Mouse (Mus musculus): ENCODE results near the gene Krt80. TPM values are rescaled to one million over a fixed set of nuclear protein-coding genes. Genes with fewer than 3 reads are reported as not detected.

Gene Krt80
- 0.80 and 1.7 TPM in 2 replicates for polyA plus RNA-seq (2016; fragmentation: Nextera tagmentation; extraction: Ambion mirVana)

- Histone ChIP-seq H3K4me1 (peaks cover 72% of the 10 kb centered on the region), H3K27me3 (ENCODE audit: insufficient read depth, poor library complexity, severe bottlenecking) (peaks cover 50% of the 10 kb centered on the region), H3K9me3 (no peaks in the 10 kb centered on the region), H3K27ac (peak within 1 kb of the TSS; percentile 84), H3K36me3 (no peaks in the 10 kb centered on the region), H3K4me3 (no peak within 1 kb of the TSS)
- DNase-seq (ENCODE audit: low spot score) = peak; percentile 90
- 41% methylated on average over 22 of the region's 22 CpGs for WGBS
Observed at GRCm38 (mm10) chr15:101370101-101370911, at the start of gene Krt80. Gene Krt80, minus strand, starts transcription at chr15:101370162.

GRCm38 (mm10) chr15:101418950-101419349 lies 49.0 kb upstream of the Krt80 start:
- no peak for DNase-seq (ENCODE audit: low spot score)
- 80% methylated on average over 4 of the region's 4 CpGs for WGBS
- Histone ChIP-seq H3K27ac (no peak overlapping the region), H3K4me1 (peaks cover 9% of the 10 kb centered on the region), H3K36me3 (no peaks in the 10 kb centered on the region), H3K4me3 (no peak overlapping the region), H3K9me3 (no peaks in the 10 kb centered on the region), H3K27me3 (ENCODE audit: insufficient read depth, poor library complexity, severe bottlenecking) (peaks cover 33% of the 10 kb centered on the region)

GRCm38 (mm10) chr15:101414807-101415565 lies 45.0 kb upstream of the Krt80 start:
- Histone ChIP-seq H3K27ac (no peak overlapping the region), H3K27me3 (ENCODE audit: insufficient read depth, poor library complexity, severe bottlenecking) (peaks cover 58% of the 10 kb centered on the region)
- WGBS = 37% methylated on average over 11 of the region's 11 CpGs

GRCm38 (mm10) chr15:101413916-101414635 lies 44.1 kb upstream of the Krt80 start:
- DNase-seq (ENCODE audit: low spot score) = no peak
- Histone ChIP-seq H3K9me3 (no peaks in the 10 kb centered on the region), H3K4me1 (peaks cover 40% of the 10 kb centered on the region), H3K4me3 (no peak overlapping the region), H3K27ac (no peak overlapping the region), H3K27me3 (ENCODE audit: insufficient read depth, poor library complexity, severe bottlenecking) (peaks cover 58% of the 10 kb centered on the region), H3K36me3 (no peaks in the 10 kb centered on the region)
- WGBS = 36% methylated on average over 7 of the region's 7 CpGs

More at GRCm38 (mm10) chr15:101414807-101415565, 45.0 kb upstream of the Krt80 start:
- DNase-seq (ENCODE audit: low spot score) = no peak
- Histone ChIP-seq H3K4me1 (peaks cover 40% of the 10 kb centered on the region), H3K4me3 (no peak overlapping the region), H3K36me3 (no peaks in the 10 kb centered on the region), H3K9me3 (no peaks in the 10 kb centered on the region)

GRCm38 (mm10) chr15:101412188-101412587 lies 42.2 kb upstream of the Krt80 start:
- peak overlapping the region; percentile 41 for H3K4me3 ChIP-seq
- H3K4me1 ChIP-seq = peaks cover 40% of the 10 kb centered on the region
- peak overlapping the region; percentile 71; the same call in 1 of the 2 replicates for H3K27ac ChIP-seq
- 17% methylated on average over 31 of the region's 31 CpGs for WGBS
- no peak for DNase-seq (ENCODE audit: low spot score)
- no peaks in the 10 kb centered on the region for H3K9me3 ChIP-seq
- peaks cover 60% of the 10 kb centered on the region for H3K27me3 ChIP-seq (ENCODE audit: insufficient read depth, poor library complexity, severe bottlenecking)
- H3K36me3 ChIP-seq = no peaks in the 10 kb centered on the region

GRCm38 (mm10) chr15:101410775-101411174 lies 40.8 kb upstream of the Krt80 start, which contains the start of gene Krt7:
Gene Krt7, plus strand, starts transcription at chr15:101411043.
- no peaks in the 10 kb centered on the region for H3K36me3 ChIP-seq
- peaks cover 40% of the 10 kb centered on the region for H3K4me1 ChIP-seq
- WGBS = 51% methylated on average over 2 of the region's 2 CpGs
- 0 out of 2 replicates have a peak within 1 kb of the TSS, but pooled peaks have one; percentile 41 for H3K4me3 ChIP-seq
- no peak for DNase-seq (ENCODE audit: low spot score)
- no peaks in the 10 kb centered on the region for H3K9me3 ChIP-seq
- peak within 1 kb of the TSS; percentile 69; the same call in 1 of the 2 replicates for H3K27ac ChIP-seq
- H3K27me3 ChIP-seq (ENCODE audit: insufficient read depth, poor library complexity, severe bottlenecking) = peaks cover 64% of the 10 kb centered on the region

GRCm38 (mm10) chr15:101398269-101398668 lies 28.3 kb upstream of the Krt80 start:
- Histone ChIP-seq H3K4me1 (peaks cover 4% of the 10 kb centered on the region; the same call in 1 of the 2 replicates), H3K27me3 (ENCODE audit: insufficient read depth, poor library complexity, severe bottlenecking) (peaks cover 3% of the 10 kb centered on the region; the same call in 1 of the 2 replicates), H3K4me3 (no peak overlapping the region), H3K36me3 (no peaks in the 10 kb centered on the region), H3K9me3 (no peaks in the 10 kb centered on the region), H3K27ac (no peak overlapping the region)
- no peak for DNase-seq (ENCODE audit: low spot score)
- WGBS = 88% methylated on average over 8 of the region's 8 CpGs

GRCm38 (mm10) chr15:101397683-101398082 lies 27.7 kb upstream of the Krt80 start:
- H3K36me3 ChIP-seq = no peaks in the 10 kb centered on the region
- no peak overlapping the region for H3K27ac ChIP-seq
- H3K27me3 ChIP-seq (ENCODE audit: insufficient read depth, poor library complexity, severe bottlenecking) = peaks cover 6% of the 10 kb centered on the region
- no peaks in the 10 kb centered on the region for H3K9me3 ChIP-seq
- no peak overlapping the region for H3K4me3 ChIP-seq
- no peak for DNase-seq (ENCODE audit: low spot score)
- 81% methylated on average over 2 of the region's 2 CpGs for WGBS
- peaks cover 4% of the 10 kb centered on the region; the same call in 1 of the 2 replicates for H3K4me1 ChIP-seq

- H3K9me3 ChIP-seq = no peaks in the 10 kb centered on the region
- no peak overlapping the region for H3K4me3 ChIP-seq
- no peak for DNase-seq (ENCODE audit: low spot score)
- H3K36me3 ChIP-seq = no peaks in the 10 kb centered on the region
- H3K4me1 ChIP-seq = peaks cover 4% of the 10 kb centered on the region; the same call in 1 of the 2 replicates
- H3K27ac ChIP-seq = no peak overlapping the region
- WGBS = 77% methylated on average over 3 of the region's 3 CpGs
- H3K27me3 ChIP-seq (ENCODE audit: insufficient read depth, poor library complexity, severe bottlenecking) = peaks cover 9% of the 10 kb centered on the region
Observed at GRCm38 (mm10) chr15:101396921-101397320, 27.0 kb upstream of the Krt80 start.

GRCm38 (mm10) chr15:101396466-101396865 lies 26.5 kb upstream of the Krt80 start:
- H3K27ac ChIP-seq = no peak overlapping the region
- H3K27me3 ChIP-seq (ENCODE audit: insufficient read depth, poor library complexity, severe bottlenecking) = peaks cover 9% of the 10 kb centered on the region
- no peaks in the 10 kb centered on the region for H3K36me3 ChIP-seq
- no peak for DNase-seq (ENCODE audit: low spot score)
- no peak overlapping the region for H3K4me3 ChIP-seq
- H3K4me1 ChIP-seq = peaks cover 4% of the 10 kb centered on the region; the same call in 1 of the 2 replicates
- 35% methylated on average over 7 of the region's 7 CpGs for WGBS
- no peaks in the 10 kb centered on the region for H3K9me3 ChIP-seq

GRCm38 (mm10) chr15:101394908-101395307 lies 24.9 kb upstream of the Krt80 start:
- Histone ChIP-seq H3K36me3 (no peaks in the 10 kb centered on the region), H3K27ac (no peak overlapping the region), H3K4me1 (peaks cover 4% of the 10 kb centered on the region; the same call in 1 of the 2 replicates), H3K27me3 (ENCODE audit: insufficient read depth, poor library complexity, severe bottlenecking) (peaks cover 9% of the 10 kb centered on the region), H3K4me3 (no peak overlapping the region), H3K9me3 (no peaks in the 10 kb centered on the region)
- no peak for DNase-seq (ENCODE audit: low spot score)
- 65% methylated on average over 7 of the region's 7 CpGs for WGBS

- H3K9me3 ChIP-seq = no peaks in the 10 kb centered on the region
Observed at GRCm38 (mm10) chr15:101392251-101392650, 22.3 kb upstream of the Krt80 start.

More at GRCm38 (mm10) chr15:101392251-101392650, 22.3 kb upstream of the Krt80 start:
- Histone ChIP-seq H3K4me1 (peaks cover 23% of the 10 kb centered on the region), H3K27ac (no peak overlapping the region), H3K36me3 (no peaks in the 10 kb centered on the region), H3K27me3 (ENCODE audit: insufficient read depth, poor library complexity, severe bottlenecking) (peaks cover 16% of the 10 kb centered on the region), H3K4me3 (no peak overlapping the region)
- no peak for DNase-seq (ENCODE audit: low spot score)
- WGBS = 78% methylated on average over 5 of the region's 5 CpGs

Data from heart, embryonic 10.5 days (tissue).